Mouse (Mus musculus) brain, embryonic 18.5 days (tissue): ENCODE measurements around the gene Gramd1a.
A peak's percentile ranks its signal among the peaks of the same experiment; 100 is the strongest.

Source experiments
- DNase-seq: peaks from one replicate; pipeline ENCODE4 v3.0.0-alpha.2; 2012; ENCODE audit warnings: low read depth, low spot score

Gene Gramd1a

DNA sequence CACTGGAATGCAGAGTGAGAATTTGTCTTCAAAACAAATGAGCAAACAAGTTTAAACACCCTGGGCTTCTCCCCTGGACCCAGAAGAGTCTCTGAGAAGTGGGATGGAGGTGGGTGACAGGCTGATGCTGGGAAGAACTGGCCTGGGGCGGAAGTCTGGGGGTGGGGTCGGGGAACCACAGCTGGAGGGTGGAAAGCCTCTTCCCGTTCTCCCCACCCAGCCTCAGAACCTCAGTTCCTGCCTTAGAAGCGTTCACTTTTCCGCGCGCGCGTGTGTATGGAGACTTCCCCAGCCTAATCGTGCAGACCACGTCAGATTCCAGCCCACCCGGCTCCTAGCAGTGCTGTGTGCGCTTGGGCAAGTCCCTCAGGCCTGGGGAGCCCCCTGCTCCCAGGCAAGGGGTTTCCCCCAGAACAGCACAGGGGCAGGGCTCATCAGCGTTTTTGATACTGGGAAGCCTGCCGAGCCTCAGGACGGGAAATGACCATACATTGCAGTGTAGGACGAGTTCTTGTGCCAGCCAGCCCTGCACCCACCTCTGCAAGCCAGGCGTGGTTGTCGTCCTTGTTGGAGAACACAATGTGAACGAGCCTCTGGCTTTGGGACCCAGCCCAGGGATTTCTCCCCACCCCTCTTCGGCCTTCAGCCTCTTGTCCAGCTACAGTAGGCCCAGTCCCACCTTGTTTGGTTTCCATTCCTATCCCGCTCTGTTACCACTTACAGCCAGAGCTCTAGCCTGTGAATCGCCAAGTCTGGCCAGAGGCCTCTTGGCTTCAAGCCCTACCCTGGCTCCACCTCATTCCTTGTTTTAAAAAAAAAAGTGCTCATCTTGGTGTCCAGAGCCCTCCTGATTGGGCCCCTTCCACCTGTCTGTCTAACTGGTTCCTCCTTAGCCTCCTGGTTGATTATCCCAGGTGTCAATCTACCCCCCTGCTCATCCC, 4.1 kb downstream of the Gramd1a start:
- DNase-seq: no peak

DNA sequence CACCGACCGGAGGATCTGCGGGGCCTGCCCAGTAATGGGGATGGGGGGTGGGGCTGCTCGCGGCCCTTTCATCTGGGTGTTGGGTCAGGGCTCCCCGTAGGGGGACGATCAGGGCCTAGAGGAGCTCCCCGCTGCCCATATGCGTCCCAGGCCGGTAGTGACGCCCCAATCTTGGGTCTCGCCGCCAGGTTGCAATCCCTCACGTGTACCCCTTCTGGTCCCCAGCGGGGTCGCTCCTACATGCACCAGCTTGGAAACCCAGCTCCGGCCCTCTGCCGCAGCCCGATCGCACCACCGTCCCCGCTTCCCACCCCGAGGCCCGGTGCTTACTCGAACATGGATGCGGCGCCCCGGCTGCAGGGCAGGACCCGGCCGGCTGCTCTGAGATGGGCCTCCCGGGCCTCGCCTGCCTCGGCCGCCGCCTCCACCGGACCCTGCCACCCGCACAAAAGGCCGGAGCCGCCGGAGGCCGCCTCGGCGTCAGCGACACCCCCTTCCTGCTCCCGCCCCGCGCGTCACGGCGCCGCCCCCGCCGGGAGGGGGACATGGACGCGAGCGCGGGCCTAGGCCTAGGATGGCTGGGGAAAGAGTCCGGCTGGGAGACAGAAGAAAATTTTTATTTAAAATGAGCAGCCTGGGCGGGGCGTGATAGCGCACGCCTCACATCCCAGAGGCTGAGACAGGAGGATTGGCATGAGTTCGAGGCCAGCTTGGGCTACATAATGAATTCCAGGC, 5.0 kb downstream of the Gramd1a start:
- peak; percentile 80 for DNase-seq

- no peak for DNase-seq
Measured at GRCm38 (mm10) chr7:31149751-31150565, 5.7 kb downstream of the Gramd1a start.

DNA sequence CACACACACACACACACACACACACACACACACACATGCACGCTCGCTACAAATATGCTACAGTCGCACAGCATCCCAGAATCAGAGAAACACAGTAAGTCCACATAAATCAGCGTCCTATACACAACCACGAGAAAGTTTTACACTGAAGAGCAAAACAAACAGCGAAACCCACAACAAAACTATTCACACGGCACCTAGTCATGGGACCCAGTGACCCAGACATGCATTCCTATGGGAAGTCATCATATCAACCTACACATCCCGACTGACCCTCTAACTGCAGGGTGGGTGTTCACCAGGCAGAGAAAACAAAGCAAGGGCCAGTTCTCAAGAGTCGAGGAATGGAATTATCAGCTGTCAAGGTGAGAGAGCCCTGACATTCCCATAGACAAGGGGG, 6.4 kb downstream of the Gramd1a start:
- DNase-seq: no peak

DNA sequence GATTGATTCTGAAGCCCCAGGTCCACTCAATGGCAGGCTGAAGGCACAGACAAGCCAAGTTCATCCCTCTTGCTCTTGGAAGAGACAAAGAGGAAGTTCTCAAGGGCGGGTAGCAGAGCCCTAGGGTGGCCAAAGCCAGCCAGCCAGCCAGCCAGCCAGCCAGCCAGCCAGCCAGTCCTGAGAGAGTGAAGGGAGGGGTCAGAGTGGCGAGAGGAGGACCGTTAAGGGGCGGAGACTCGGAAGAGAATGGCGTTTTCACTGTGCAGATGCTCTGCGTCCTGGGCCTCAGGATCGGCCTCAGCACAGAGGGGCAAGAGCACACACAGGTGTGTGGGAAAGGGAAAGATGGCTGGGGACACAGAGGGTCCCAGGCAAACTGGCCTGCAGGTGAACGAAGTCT, 6.9 kb downstream of the Gramd1a start:
- no peak for DNase-seq

DNA sequence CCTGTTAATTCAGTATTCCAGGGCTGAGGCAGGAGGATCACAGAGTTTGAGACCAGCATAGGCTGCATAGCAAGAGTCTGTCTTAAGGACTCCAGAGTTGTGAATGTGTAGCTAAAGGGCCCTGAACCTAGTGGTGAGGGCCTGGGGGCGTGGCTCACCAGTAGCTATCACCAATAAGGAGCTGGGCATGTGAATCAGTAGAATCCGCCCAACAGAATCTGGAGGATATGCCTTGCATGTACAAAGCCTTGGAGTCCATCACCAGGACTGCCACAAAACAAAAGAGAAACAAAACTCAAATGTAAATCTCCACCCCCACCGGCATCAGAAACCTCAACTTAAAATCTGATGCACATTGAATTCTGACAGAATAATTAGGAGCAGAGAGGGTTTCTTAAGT, 7.6 kb downstream of the Gramd1a start:
- no peak for DNase-seq

GRCm38 (mm10) chr7:31145596-31146160, 10.0 kb downstream of the Gramd1a start:
- no peak for DNase-seq

DNA sequence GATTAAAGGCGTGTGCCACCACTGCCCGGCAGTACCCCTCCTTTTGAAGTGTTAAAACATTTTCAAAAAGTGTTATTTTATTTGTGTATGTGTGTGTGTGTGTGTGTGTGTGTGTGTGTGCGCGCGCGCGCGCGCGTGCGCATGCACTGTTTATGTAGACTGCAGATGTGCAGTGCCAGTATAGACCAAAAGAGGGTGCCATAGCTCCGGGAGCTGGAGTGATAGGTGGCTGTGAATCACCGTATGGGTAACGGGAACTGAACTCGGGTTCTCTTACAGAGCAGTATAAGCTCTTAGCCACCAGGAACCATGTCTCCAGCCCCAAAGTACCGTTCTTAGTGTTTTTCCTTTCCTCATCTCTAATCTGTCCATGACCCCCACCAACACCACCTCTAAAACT, 10.8 kb downstream of the Gramd1a start:
- no peak for DNase-seq

GRCm38 (mm10) chr7:31140941-31141340, 14.8 kb downstream of the Gramd1a start:
- DNase-seq: no peak

GRCm38 (mm10) chr7:31140302-31140701, 15.4 kb downstream of the Gramd1a start:
- no peak for DNase-seq

- no peak for DNase-seq
Measured at GRCm38 (mm10) chr7:31139765-31140164, 15.9 kb downstream of the Gramd1a start.

DNA sequence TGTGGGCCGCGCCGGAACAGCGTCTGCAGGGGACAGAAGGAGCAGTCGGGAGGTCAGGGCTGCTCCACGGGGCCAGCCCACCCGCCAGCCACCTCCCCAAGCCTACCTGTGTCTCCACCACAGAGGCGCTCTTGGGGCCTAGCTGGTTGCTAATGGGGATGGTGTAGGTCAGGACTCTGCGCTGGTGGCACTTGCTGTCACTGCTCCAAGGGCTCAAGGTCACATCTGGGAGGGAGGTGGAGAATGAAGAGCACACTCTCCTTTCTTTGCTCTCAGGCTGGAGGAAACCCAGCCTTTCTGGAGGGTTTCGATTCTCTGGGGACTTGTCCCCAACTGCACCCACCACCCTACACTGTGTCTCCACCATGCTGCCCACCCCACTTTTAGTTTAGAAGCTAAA, 20.0 kb downstream of the Gramd1a start:
- DNase-seq: no peak

DNA sequence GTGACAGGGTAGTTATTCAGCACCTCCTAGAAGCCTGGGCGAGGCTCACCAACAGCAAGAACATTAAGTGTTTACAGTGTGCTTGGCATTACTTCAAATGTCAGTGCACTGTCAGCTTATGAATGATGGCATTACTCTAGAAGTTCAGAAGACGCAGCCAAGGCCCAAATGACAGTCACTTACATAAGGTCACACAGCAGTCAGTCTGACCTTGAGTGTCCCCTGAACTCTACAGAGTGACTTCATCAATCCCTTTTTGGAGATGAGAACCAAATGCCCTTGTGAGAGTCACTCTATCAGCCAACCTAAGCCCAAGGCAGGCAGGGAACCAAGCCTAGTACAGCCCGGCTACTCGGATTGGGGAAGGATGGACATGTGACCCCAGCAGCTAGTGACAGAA, 23.8 kb downstream of the Gramd1a start:
- no peak for DNase-seq

DNA sequence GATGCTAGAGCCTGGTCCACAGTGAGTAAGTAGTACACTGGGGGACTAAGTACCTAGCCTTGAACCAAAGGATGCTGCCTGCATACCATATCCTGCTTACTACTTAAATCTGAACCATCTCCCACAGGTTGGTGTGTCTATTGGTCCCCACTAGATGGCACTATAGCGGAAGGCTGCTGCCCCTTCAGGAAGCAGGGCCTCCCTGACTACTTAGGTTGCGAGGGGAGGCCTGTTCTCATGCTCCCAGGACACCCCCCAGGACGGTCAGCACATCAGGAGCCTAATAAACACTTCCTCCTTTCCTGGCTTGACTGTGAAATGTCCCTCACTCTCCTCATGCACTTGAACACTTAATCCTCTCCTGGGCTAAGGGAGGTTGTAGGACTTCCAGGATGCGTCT, 24.9 kb downstream of the Gramd1a start:
- DNase-seq: no peak

DNA sequence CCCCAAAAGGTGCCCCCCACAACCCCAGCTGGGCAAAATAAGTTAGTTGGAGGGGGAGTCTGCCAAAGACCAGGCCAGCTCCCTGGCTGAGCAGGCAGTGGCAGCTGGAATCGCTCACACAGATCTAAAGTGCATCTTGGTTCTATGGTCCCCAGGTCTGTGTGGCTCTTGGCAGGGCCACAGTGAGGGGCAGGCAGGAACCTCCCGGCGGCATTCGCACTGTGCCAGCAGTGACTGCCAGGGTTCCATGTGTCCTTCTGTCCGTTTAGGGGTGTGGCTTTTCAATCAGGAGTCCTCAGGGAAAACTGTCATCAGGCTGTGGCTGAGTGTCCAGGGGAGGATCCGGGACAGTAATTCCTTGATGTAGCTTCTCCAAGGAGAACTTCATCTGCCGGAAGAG, 25.5 kb downstream of the Gramd1a start:
- no peak for DNase-seq

DNA sequence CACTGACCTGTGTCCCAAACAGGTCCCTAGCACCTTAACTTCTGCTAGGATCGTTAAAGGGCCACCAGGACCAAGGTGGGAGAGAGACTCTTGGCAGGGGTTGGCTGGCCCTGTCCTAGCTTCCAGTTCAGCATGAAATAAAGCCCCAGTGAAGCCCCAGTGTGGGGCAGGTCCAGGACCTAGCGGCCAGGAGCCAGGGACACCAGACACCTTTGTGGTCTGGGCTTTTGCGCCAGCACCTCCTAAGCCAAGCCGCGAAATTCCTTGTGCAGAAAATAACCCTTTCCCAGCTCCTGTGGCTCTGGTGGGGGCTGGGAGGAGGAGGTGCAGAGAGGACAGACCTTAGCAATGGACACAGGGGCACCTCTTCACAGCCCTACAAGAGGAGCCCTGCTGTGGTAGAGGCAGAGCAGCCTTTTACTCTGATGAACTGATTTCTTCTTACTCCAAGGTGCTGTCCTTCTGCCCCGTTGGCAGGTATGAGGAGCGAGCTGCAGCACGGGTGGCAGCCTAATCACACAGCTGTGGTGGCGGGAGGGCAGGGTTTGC, 27.5 kb downstream of the Gramd1a start:
- no peak for DNase-seq

DNA sequence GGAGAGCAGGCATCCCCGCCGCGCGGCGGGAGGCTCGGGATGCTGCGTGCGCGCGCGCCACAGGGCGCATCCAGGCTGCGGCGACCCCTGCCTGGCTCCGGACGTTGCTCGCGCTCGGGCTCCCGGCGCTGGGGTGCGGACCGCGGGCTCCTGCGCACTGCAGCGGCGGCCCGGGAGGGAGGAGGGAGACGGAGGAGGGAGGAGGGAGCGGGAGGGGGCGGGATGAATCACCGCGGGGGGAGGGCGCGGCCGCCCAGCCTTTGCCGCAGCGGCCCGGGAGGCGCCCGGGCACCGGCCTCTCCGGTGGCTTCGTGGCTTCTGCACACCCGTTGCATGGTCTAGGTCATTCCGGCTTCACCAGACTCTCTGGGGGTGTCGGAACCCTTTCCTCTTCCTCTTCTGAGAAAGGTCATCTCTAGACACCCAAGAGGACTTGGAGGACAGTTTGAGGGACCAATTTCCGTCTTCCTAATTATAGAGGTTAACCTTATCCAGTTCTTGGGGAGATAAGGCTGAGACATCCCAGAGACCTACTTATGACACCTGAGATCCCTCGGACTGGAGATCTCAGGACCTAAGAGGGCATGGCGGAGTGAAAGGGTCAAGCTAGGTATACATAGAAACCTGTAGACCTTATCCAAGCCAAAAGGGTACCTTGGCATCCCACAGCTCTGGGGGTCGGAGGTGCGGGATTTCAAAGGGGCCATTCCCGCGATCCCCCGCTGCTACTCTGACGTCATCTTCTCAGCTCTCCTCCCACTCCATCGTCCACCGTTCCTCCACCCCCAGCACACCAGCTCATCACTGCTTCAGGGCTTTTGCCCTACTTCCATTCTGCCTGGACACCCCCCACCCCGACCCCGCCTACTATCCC, 28.6 kb downstream of the Gramd1a start, which contains the start of gene Scn1b:
Scn1b (minus strand) TSS at position 153 of the 874 bp plus-strand sequence.
- no peak for DNase-seq

GRCm38 (mm10) chr7:31126211-31126751, 29.4 kb downstream of the Gramd1a start:
- no peak for DNase-seq

DNA sequence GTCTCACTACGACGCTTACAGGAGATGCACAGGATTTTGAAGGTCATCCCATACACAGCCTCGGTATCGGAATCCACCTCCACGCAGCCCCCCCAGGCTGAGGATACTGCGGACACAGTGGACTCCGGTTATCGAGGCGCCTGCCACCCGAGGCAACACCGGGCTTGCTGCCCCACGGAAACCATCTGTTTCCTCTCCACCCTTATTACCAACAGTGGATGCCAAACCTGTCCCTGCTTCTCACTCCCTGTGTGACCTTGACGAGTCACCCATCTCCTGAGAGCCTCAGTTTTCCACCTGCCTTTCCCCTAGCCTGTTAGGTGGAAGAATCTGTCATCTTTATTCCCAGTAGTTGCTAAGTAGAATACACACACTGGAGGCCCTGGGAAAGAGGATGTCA, 30.6 kb downstream of the Gramd1a start:
- no peak for DNase-seq

DNA sequence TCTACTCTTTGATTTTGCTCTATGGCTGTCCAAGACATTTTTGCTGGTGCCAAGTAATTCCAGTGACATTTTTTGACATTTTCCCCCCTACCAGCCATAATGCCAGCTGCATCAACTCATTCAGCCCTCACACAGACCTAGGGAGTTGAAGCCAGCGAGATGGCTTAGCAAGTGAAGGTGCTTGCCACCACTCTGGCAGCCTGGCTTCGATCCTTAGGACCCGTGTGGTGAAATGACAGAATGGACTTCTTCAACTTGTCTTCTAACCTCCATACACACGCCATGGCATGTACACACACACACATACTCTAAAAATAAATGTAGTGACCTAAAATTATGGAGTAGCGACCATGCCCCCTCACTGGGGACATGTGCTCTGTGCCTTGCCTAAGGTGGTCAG, 31.3 kb downstream of the Gramd1a start:
- DNase-seq: no peak
